Mouse (Mus musculus) frontal cortex, adult 2 months (tissue): Measurements from ENCODE around the gene Per2. TPM values are rescaled to one million over a fixed set of nuclear protein-coding genes. Genes with fewer than 3 reads are reported as not detected.

Experiments used
- DNase-seq, 2 experiments: peaks; one replicate each; pipeline ENCODE4 v3.0.0; 2022; ENCODE audit warnings: low spot score in 1 of 2; ENCODE audit errors: extremely low spot score in 1 of 2
- polyA plus RNA-seq: library from polyadenylated mRNA; depleted of rRNA; stranded (reverse); fragments of >200 nt; gene quantifications from 2 replicates; pipeline ENCODE4 v1.2.3, GENCODE M21; 2012; rRNA removed

The Per2 gene
- polyA plus RNA-seq, 1 experiment: 18.6 TPM

- no peak for DNase-seq
Observed at GRCm38 (mm10) chr1:91404976-91405375, 54.1 kb downstream of the Per2 start.

DNA sequence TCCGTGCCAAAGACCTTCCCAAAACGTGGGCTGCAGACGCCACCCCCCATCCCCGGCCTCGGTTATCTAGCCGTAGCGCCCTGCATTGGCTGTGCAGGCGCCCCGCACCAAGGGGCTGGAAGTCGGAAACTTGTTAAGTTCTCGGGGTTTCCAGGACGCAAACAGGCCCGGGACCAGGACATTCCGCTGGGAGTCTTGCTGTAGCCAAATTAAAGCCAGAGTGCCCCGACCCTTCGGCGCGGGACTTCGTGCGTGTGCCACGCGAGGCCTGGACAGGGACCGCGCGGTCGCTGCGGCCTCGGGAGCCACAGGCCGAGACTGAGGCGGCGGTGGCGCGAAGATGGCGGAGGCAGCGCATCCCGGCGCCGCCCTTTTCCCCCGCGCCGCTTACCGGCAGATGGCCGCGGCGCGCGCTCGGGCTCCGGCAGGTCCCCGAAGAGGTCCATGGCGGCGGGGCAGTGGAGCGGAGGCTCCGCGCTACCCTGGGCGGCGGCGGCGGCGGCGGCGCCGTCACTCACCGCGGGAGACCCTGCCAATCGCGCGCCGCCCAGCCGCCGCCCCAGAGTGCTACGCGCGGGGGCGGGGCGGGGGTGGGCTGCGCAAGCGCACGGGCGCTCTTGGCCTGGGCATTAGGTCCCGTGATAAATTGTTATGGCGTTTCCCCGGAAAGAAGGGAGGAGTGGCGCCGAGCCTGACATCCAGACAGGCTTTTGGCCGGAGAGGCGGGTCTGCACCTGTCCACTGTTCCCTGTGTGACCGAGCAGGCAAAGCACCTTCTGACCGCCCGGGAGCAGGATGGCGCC, 60.7 kb downstream of the Per2 start, which contains the start of gene Ilkap:
TSS of gene Ilkap (minus strand) at position 556 of the 803 bp plus-strand sequence.
- peak; percentile 53 to 79 for DNase-seq

DNA sequence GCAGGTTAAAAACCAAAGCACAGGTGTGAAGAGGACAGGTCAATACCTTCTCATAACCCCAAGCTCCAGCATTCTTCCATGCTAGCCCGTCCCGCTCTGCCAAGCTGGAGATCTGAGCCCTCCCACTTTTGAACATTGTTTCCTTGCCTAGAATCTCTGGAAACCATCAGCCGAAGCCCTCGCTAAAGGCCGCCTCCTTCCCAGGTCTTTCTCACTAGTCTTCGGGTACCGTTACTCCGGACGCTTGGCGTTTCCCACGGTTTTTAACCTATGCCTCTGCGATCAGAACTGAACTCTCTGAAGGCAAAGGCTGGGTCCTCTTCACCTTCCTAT, 61.2 kb downstream of the Per2 start:
- DNase-seq: peak in 1 of 2 experiments; percentile 14

- no peak for DNase-seq
Observed at GRCm38 (mm10) chr1:91390369-91390768, 68.8 kb downstream of the Per2 start.

- no peak for DNase-seq
Observed at GRCm38 (mm10) chr1:91381091-91381471, 78.0 kb downstream of the Per2 start.

DNA sequence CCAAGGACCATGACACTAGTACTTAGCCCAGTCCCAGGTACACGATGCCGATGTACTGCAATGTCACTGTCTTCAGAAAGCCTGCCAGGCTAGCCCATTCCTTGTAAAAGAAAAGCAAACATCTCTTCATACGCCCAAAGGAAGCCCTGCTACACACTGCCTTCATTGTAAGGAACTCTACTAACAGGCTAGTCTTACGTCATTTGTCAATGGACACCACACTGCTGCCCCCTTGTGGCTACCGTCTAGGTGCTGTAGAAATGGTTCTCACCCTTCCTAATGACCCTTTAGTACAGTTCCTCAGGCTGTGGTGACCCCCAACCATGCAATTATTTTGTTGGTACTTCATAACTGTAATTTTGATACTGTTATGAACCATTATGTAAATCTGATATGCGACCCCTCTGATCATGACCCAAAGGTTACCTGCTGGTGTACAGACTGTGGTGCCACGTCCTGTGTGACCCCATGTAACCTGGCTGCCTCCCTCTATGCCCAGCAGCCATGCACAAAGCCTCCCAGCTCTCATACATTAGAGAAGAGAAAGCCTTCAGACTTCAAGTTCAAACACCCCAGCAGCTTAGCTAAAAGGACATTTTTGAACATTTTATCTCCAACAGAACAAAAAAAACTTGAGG, 78.6 kb downstream of the Per2 start:
- DNase-seq: peak; percentile 42 to 85

DNA sequence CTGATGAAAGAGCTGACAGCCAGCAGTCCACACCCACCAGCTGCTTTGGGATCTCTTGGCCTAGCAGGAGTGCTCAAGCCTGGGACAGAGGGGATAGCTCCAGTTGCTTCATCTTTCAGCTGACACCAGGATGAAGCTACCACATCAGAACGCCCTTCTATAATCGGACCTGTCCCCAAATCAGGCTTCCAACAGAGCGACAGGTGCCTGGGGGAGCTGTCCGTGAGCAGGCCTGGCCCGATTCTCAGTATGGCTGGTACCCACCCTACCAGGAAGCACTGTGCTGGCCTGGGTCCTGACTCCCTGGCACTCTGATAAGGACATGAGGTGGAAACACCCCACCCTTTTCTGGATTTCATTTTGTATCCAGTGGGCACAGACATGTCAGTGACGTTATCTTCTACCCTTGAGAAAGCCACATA, 85.7 kb downstream of the Per2 start:
- DNase-seq: no peak

GRCm38 (mm10) chr1:91370055-91370454, 89.1 kb downstream of the Per2 start:
- no peak for DNase-seq

DNA sequence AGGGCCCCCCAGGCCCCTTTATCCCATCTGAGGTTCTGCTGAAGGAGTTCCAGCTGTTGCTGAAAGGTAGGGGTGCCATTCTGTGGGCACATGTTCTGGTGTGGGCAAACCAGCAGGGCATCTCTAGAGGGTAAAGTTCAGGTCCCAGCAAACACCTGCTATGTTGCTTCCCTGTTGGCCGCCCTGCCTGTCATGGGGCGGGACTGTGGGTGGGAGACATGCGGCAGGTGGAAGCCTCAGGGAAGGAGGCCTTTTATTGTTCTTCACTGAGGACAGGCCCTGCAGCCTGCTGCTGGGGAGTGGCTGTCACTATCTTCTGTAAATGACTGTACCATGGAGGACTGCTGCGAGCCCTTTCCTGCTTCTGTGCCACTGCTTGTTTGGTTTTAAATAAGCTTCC, 89.7 kb downstream of the Per2 start:
- DNase-seq: no peak

GRCm38 (mm10) chr1:91367295-91367694, 91.8 kb downstream of the Per2 start:
- DNase-seq: no peak

DNA sequence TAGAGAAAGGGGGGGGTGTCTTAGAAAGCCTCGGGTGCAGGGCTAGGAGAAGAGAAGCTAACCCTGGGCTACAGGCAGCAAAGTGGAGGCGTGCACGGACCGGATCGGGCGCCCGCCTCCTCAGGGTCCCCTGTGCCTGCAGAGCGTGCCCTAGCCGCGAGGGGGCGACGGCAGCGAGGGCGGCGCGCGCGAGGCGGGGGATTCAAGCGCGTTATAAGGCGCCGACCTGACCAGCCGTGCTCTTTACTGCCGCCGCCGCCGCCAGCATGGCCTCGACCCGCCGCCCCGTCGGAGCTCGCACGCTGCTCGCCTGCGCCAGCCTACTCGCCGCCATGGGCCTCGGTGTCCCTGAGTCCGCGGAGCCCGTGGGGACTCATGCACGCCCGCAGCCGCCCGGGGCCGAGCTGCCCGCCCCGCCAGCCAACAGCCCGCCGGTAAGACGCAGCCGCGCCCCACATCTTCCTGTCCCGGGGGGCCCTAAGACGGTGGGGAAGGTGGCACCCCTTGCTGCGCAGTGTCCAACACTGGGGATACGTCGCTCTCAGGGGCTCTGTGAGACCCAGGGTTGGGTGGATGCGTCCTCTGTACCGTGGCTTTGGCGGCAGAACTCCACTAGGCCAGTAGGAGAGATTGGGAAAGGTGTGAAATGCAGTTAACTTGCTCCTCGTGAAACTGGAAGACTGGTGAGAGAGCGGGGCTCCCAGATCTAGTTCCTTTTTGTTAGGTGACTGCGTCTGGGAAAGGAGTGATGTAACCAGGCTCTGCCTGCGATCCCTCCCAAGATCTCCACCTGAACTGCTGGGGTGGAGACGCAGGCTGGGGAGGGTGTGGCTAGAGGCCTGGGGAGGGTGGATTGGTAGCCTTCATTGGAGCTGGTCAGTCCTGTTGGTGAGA, 92.7 kb downstream of the Per2 start, which contains the start of gene Erfe:
TSS of gene Erfe (plus strand) at position 216 of the 894 bp plus-strand sequence.
- peak in 1 of 2 experiments; percentile 54 for DNase-seq

Other genes starting within 250 kb of the Per2 start
- 60.1 and 62.1 TPM in 2 replicates for gene Ube2f, start 209.0 kb downstream of the Per2 start, polyA plus RNA-seq
- 19.6 and 20.0 TPM in 2 replicates for gene Scly, start 161.0 kb downstream of the Per2 start, polyA plus RNA-seq
- gene Espnl, start 137.2 kb downstream of the Per2 start, polyA plus RNA-seq: 0.21 and 0.28 TPM in 2 replicates
- 4.8 and 5.0 TPM in 2 replicates for gene Klhl30, start 108.3 kb downstream of the Per2 start, polyA plus RNA-seq
- gene Erfe, start 92.9 kb downstream of the Per2 start, polyA plus RNA-seq: 0.72 and 1.4 TPM in 2 replicates
- gene Ilkap, start 60.5 kb downstream of the Per2 start, polyA plus RNA-seq: 92.2 and 97.3 TPM in 2 replicates
- 20.7 and 25.9 TPM in 2 replicates for gene Hes6, start 45.3 kb downstream of the Per2 start, polyA plus RNA-seq
- gene Traf3ip1, start 35.3 kb upstream of the Per2 start, polyA plus RNA-seq: 19.5 and 20.6 TPM in 2 replicates
- 20.1 and 20.8 TPM in 2 replicates for gene Asb1, start 81.2 kb upstream of the Per2 start, polyA plus RNA-seq